Mouse (Mus musculus): ENCODE data around the gene Ctnnd2. TPM values are rescaled to one million over a fixed set of nuclear protein-coding genes. Genes with fewer than 3 reads are reported as not detected.

Gene Ctnnd2
- polyA plus RNA-seq, 1 experiment from 2014 or later = 45.1 TPM

GRCm38 (mm10) chr15:30738178-30738577 lies 565.8 kb downstream of the Ctnnd2 start:
- Histone ChIP-seq H3K4me2 (ENCODE audit: low read length) (no peak overlapping the region), H3K4me1 (ENCODE audit: control insufficient read depth, insufficient read depth, low read length) (no peaks in the 10 kb centered on the region), H3K4me3 (ENCODE audit: low read depth, low read length) (no peak overlapping the region), H3K9me3 (replicated peaks; ENCODE audit: control insufficient read depth, low read length) (no peaks in the 10 kb centered on the region), H3K27me3 (replicated peaks; ENCODE audit: control insufficient read depth, insufficient read depth, low read length) (no peaks in the 10 kb centered on the region), H3K36me3 (ENCODE audit: control insufficient read depth, insufficient read depth, low read length) (no peaks in the 10 kb centered on the region), H3K27ac (ENCODE audit: low read depth, low read length) (no peak overlapping the region), H3K9ac (ENCODE audit: low read length) (no peak overlapping the region)
- no peak for ATAC-seq
- no peak for DNase-seq (ENCODE audit: low spot score)
- 11% methylated on average over 4 of the region's 4 CpGs for WGBS

DNA sequence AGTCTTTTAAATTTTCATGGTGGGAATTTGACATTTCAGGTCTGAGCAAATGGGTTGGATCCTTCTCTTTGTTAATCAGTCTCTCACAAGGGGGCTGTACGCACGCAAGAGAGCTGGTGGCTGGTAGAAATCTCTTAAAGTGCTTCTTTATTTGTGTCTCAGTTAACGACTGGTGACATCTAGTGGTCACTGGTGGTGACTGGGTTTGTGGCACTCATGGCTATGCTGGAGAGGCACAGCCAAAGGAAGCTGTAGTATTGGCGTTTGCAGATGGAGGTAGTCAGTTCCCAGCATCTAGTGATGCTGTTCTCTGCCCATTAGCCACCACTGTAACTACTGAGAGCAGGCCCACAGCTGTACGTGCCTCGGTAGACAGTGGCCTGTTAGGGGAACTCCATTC lies 568.3 kb downstream of the Ctnnd2 start:
- Histone ChIP-seq H3K36me3 (ENCODE audit: control insufficient read depth, insufficient read depth, low read length) (no peaks in the 10 kb centered on the region), H3K9me3 (replicated peaks; ENCODE audit: control insufficient read depth, low read length) (no peaks in the 10 kb centered on the region), H3K4me2 (ENCODE audit: low read length) (no peak overlapping the region), H3K4me1 (ENCODE audit: control insufficient read depth, insufficient read depth, low read length) (no peaks in the 10 kb centered on the region), H3K9ac (ENCODE audit: low read length) (no peak overlapping the region), H3K4me3 (ENCODE audit: low read depth, low read length) (no peak overlapping the region), H3K27ac (ENCODE audit: low read depth, low read length) (peak overlapping the region; percentile 46; the same call in 1 of the 2 replicates), H3K27me3 (replicated peaks; ENCODE audit: control insufficient read depth, insufficient read depth, low read length) (no peaks in the 10 kb centered on the region)
- peak; percentile 93 for ATAC-seq
- DNase-seq (ENCODE audit: low spot score) = peak; percentile 95
- WGBS = 19% methylated on average over 6 of the region's 6 CpGs

GRCm38 (mm10) chr15:30757991-30758390 lies 585.6 kb downstream of the Ctnnd2 start:
- no peak for DNase-seq (ENCODE audit: low spot score)
- Histone ChIP-seq H3K27ac (ENCODE audit: low read depth, low read length) (no peak overlapping the region), H3K4me2 (ENCODE audit: low read length) (no peak overlapping the region), H3K9me3 (replicated peaks; ENCODE audit: control insufficient read depth, low read length) (no peaks in the 10 kb centered on the region), H3K4me3 (ENCODE audit: low read depth, low read length) (no peak overlapping the region), H3K27me3 (replicated peaks; ENCODE audit: control insufficient read depth, insufficient read depth, low read length) (no peaks in the 10 kb centered on the region), H3K9ac (ENCODE audit: low read length) (no peak overlapping the region), H3K36me3 (ENCODE audit: control insufficient read depth, insufficient read depth, low read length) (no peaks in the 10 kb centered on the region), H3K4me1 (ENCODE audit: control insufficient read depth, insufficient read depth, low read length) (no peaks in the 10 kb centered on the region)
- no peak for ATAC-seq
- WGBS = 91% methylated on average over 2 of the region's 2 CpGs

DNA sequence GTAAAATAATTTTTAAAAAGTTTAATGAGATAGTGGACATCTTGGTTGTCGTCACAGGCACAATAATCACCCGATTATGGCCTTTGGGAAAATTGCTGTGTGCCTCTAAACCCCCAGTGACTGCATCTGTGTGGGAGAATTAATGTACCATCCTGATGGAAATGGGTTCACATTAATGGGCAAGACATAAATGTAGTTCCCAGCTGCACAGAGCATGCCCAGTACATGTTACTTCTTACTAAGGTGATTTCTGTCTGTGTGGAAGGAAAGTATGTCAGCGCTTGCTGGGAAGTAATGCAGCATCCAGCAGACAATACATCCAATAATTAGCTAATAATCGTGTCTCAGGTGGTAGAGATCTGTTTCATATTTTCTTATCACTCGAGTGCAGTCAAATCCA lies 589.8 kb downstream of the Ctnnd2 start:
- WGBS = 84% methylated on average over 5 of the region's 5 CpGs
- Histone ChIP-seq H3K4me3 (ENCODE audit: low read depth, low read length) (no peak overlapping the region), H3K9ac (ENCODE audit: low read length) (no peak overlapping the region), H3K27me3 (replicated peaks; ENCODE audit: control insufficient read depth, insufficient read depth, low read length) (no peaks in the 10 kb centered on the region), H3K4me1 (ENCODE audit: control insufficient read depth, insufficient read depth, low read length) (no peaks in the 10 kb centered on the region), H3K36me3 (ENCODE audit: control insufficient read depth, insufficient read depth, low read length) (no peaks in the 10 kb centered on the region), H3K27ac (ENCODE audit: low read depth, low read length) (no peak overlapping the region), H3K4me2 (ENCODE audit: low read length) (no peak overlapping the region), H3K9me3 (replicated peaks; ENCODE audit: control insufficient read depth, low read length) (no peaks in the 10 kb centered on the region)
- no peak for DNase-seq (ENCODE audit: low spot score)
- ATAC-seq = no peak

GRCm38 (mm10) chr15:30762695-30763285 lies 590.4 kb downstream of the Ctnnd2 start:
- no peaks in the 10 kb centered on the region for H3K9me3 ChIP-seq (replicated peaks; ENCODE audit: control insufficient read depth, low read length)
- ATAC-seq = peak; percentile 40; the same call in 1 of the 2 replicates
- no peak overlapping the region for H3K9ac ChIP-seq (ENCODE audit: low read length)
- H3K4me2 ChIP-seq (ENCODE audit: low read length) = no peak overlapping the region
- H3K36me3 ChIP-seq (ENCODE audit: control insufficient read depth, insufficient read depth, low read length) = no peaks in the 10 kb centered on the region
- H3K27ac ChIP-seq (ENCODE audit: low read depth, low read length) = no peak overlapping the region
- no peak overlapping the region for H3K4me3 ChIP-seq (ENCODE audit: low read depth, low read length)
- no peaks in the 10 kb centered on the region for H3K4me1 ChIP-seq (ENCODE audit: control insufficient read depth, insufficient read depth, low read length)
- DNase-seq (ENCODE audit: low spot score) = peak; percentile 42
- WGBS = 88% methylated on average over 1 of the region's 1 CpGs
- H3K27me3 ChIP-seq (replicated peaks; ENCODE audit: control insufficient read depth, insufficient read depth, low read length) = no peaks in the 10 kb centered on the region

DNA sequence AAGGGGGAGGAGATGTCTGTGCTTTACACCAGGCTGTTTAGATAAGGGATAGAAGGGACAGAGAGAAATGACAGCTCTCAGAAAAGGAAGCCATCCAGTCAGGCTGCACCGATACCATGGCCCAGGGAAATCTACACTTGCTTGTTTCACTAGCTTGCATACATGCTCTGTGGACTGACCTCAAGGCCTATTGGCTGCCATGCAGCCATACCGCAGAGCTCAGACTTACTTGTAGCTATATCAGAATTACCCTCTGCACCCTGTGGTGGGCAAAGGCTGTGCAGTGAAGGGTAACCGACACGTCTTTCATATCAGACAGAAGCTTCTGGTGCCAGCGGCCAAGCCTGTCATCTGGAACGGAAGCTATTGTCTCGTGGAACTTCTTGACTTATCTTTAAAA lies 604.5 kb downstream of the Ctnnd2 start:
- H3K36me3 ChIP-seq (ENCODE audit: control insufficient read depth, insufficient read depth, low read length) = peaks cover 5% of the 10 kb centered on the region; the same call in 1 of the 2 replicates
- no peak overlapping the region for H3K27ac ChIP-seq (ENCODE audit: low read depth, low read length)
- H3K27me3 ChIP-seq (replicated peaks; ENCODE audit: control insufficient read depth, insufficient read depth, low read length) = no peaks in the 10 kb centered on the region
- no peak overlapping the region for H3K9ac ChIP-seq (ENCODE audit: low read length)
- DNase-seq (ENCODE audit: low spot score) (no peak), ATAC-seq (no peak)
- H3K4me2 ChIP-seq (ENCODE audit: low read length) = no peak overlapping the region
- no peaks in the 10 kb centered on the region for H3K4me1 ChIP-seq (ENCODE audit: control insufficient read depth, insufficient read depth, low read length)
- no peak overlapping the region for H3K4me3 ChIP-seq (ENCODE audit: low read depth, low read length)
- WGBS = 94% methylated on average over 7 of the region's 7 CpGs
- no peaks in the 10 kb centered on the region for H3K9me3 ChIP-seq (replicated peaks; ENCODE audit: control insufficient read depth, low read length)

DNA sequence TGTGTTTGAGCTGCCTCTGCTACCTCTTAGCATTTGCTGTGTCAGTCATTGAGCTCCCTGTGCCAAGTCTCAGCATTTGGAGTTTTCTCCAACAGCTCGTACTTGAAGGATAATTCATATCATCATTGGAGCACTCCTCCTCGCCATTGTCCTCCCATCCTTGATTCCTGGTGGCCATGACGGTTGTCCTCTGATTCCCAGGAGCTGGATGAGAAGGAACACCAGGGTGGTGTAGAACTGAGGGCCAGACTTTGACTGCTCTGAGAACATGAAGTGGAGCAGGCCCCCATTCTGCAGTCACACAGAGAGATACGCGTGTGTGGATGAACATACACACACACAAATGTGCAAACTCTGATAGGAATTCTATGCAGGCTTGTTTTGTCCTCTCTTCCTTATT lies 605.4 kb downstream of the Ctnnd2 start:
- H3K4me1 ChIP-seq (ENCODE audit: control insufficient read depth, insufficient read depth, low read length) = no peaks in the 10 kb centered on the region
- no peaks in the 10 kb centered on the region for H3K27me3 ChIP-seq (replicated peaks; ENCODE audit: control insufficient read depth, insufficient read depth, low read length)
- DNase-seq (ENCODE audit: low spot score) = no peak
- H3K9ac ChIP-seq (ENCODE audit: low read length) = no peak overlapping the region
- H3K36me3 ChIP-seq (ENCODE audit: control insufficient read depth, insufficient read depth, low read length) = peaks cover 5% of the 10 kb centered on the region; the same call in 1 of the 2 replicates
- H3K27ac ChIP-seq (ENCODE audit: low read depth, low read length) = no peak overlapping the region
- no peak overlapping the region for H3K4me2 ChIP-seq (ENCODE audit: low read length)
- H3K9me3 ChIP-seq (replicated peaks; ENCODE audit: control insufficient read depth, low read length) = no peaks in the 10 kb centered on the region
- WGBS = 96% methylated on average over 5 of the region's 5 CpGs
- no peak for ATAC-seq
- no peak overlapping the region for H3K4me3 ChIP-seq (ENCODE audit: low read depth, low read length)

- Histone ChIP-seq H3K27ac (ENCODE audit: low read depth, low read length) (no peak overlapping the region), H3K4me3 (ENCODE audit: low read depth, low read length) (no peak overlapping the region), H3K4me2 (ENCODE audit: low read length) (no peak overlapping the region), H3K36me3 (ENCODE audit: control insufficient read depth, insufficient read depth, low read length) (peaks cover 5% of the 10 kb centered on the region; the same call in 1 of the 2 replicates), H3K27me3 (replicated peaks; ENCODE audit: control insufficient read depth, insufficient read depth, low read length) (no peaks in the 10 kb centered on the region), H3K9ac (ENCODE audit: low read length) (no peak overlapping the region), H3K4me1 (ENCODE audit: control insufficient read depth, insufficient read depth, low read length) (no peaks in the 10 kb centered on the region), H3K9me3 (replicated peaks; ENCODE audit: control insufficient read depth, low read length) (no peaks in the 10 kb centered on the region)
- ATAC-seq (no peak), DNase-seq (ENCODE audit: low spot score) (no peak)
- WGBS = 92% methylated on average over 1 of the region's 1 CpGs
These were observed 607.5 kb downstream of the Ctnnd2 start for GRCm38 (mm10) chr15:30779903-30780302.

DNA sequence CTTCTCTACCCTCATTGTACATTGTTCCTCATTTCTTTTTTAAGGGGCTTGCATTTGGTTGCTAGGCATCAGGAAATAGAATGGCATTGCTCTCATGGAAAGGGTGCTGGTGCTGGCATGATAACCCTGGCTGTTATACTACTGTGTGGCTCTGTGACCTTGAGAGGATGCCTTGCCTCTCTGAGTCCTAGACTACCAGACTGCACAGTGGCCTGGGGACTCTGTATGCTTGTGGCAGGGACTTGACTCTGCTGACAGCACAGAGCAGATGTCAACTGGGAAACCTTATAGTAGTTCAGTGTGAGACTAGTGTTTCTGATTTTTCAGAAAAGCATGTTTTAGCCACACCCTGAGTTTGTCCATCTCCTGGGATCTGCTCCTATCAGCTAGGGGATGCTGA lies 608.6 kb downstream of the Ctnnd2 start:
- Histone ChIP-seq H3K9ac (ENCODE audit: low read length) (no peak overlapping the region), H3K4me1 (ENCODE audit: control insufficient read depth, insufficient read depth, low read length) (no peaks in the 10 kb centered on the region), H3K27me3 (replicated peaks; ENCODE audit: control insufficient read depth, insufficient read depth, low read length) (no peaks in the 10 kb centered on the region), H3K4me3 (ENCODE audit: low read depth, low read length) (no peak overlapping the region), H3K9me3 (replicated peaks; ENCODE audit: control insufficient read depth, low read length) (no peaks in the 10 kb centered on the region), H3K36me3 (ENCODE audit: control insufficient read depth, insufficient read depth, low read length) (peaks cover 5% of the 10 kb centered on the region; the same call in 1 of the 2 replicates), H3K4me2 (ENCODE audit: low read length) (no peak overlapping the region), H3K27ac (ENCODE audit: low read depth, low read length) (no peak overlapping the region)
- DNase-seq (ENCODE audit: low spot score) = no peak
- ATAC-seq = no peak

All from forebrain, embryonic 14.5 days (tissue).